Mouse (Mus musculus): ENCODE results near the gene Ndst4. TPM values are rescaled to one million over a fixed set of nuclear protein-coding genes. Genes with fewer than 3 reads are reported as not detected.

Ndst4 gene
- polyA plus RNA-seq (2012; rRNA removed): 0.29 and 0.30 TPM in 2 replicates

GRCm38 (mm10) chr3:125403601-125404396, at the start of gene Ndst4:
Ndst4 (plus strand) TSS chr3:125404076.

All from colon, adult 2 months (tissue).